Comparison of ENCODE assay signal across 1 mouse cellular context in the genomic region with DNA sequence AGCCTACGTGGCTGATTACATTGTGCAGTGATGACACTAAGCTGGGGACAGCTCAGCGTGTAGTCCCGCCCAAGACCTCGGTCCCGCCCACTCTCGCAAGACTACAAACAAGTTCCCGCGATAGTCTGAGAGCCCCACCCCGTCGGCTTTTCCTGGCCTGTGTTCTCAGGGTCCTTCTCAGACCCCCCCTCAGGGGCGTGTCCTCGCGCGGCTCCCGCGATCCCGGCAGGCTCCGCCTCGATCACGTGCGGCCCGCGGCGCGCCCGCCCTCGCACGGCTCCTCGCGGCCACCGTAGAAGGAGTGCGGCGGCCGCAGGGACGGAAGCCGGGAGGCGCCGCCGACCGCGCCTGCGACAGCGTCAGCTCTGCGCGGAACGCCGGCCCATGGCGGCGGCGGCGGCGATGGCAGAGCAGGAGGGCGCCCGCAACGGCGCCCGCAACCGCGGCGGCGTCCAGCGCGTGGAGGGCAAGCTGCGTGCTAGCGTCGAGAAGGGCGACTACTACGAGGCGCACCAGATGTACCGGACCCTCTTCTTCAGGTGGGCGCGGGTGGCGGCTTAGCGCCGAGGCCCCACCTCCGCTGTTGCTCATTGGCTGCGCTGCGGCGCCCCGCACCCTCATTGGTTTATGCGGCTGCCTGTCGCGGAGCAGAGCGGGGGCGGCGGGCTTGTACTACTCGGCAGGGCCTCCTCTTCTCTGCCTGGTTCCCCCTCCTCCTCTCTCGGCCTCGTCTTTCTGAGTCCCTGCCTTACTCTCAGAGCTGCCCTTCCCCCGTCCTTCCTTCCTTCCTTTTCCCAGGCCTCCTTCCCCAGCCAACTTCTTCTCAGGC.
TF ChIP-seq lines count a peak whose summit lies in the region.

A gene (plus strand): TSS at position 244 of the 829 bp plus-strand sequence.

TF ChIP-seq in myocyte, 11 proteins besides CTCF, POLR2A, EP300 and RAD21 (continued from another document):
- TF ChIP-seq MYOG (IDR thresholded peaks at IDR 0.05; ENCODE audit: control insufficient read depth in 1 of 3, insufficient read depth in 1 of 3, insufficient read length in 2 of 3, low read depth in 2 of 3) (peak in 1 of 3 experiments; percentile 40), SRF (IDR thresholded peaks at IDR 0.05; ENCODE audit: control insufficient read depth, insufficient read length, low read depth) (no peak), E2F4 (IDR thresholded peaks at IDR 0.05; ENCODE audit: insufficient read depth) (peak; percentile 10), TCF3 (IDR thresholded peaks at IDR 0.05; ENCODE audit: insufficient read length, low read depth) (no peak)
